Mouse (Mus musculus) heart, embryonic 11.5 days (tissue): ENCODE measurements around the gene Krtap27-1. TPM values are rescaled to one million over a fixed set of nuclear protein-coding genes. Genes with fewer than 3 reads are reported as not detected.

Source experiments
- ATAC-seq: fragments of 200-750 bp; cut with Nextera tagmentation; replicated peaks from 2 replicates; pipeline ENCODE4 v1.8.0; 2017; ENCODE audit warnings: moderate library complexity; ENCODE audit not compliant: insufficient number of reproducible peaks, low FRiP score, low TSS enrichment
- H3K27ac ChIP-seq: fragments of 300-500 bp; sonication (generic); 2 replicates; pipeline ENCODE4 v1.5.1; 2014; ENCODE audit warnings: mild to moderate bottlenecking, low read depth, low read length
- H3K27me3 ChIP-seq: fragments of 300-500 bp; sonication (generic); 2 replicates; pipeline ENCODE4 v1.6.1; 2014; ENCODE audit warnings: mild to moderate bottlenecking, low read length, mixed read lengths; ENCODE audit not compliant: control insufficient read depth, insufficient read depth
- H3K36me3 ChIP-seq: fragments of 300-500 bp; sonication (generic); 2 replicates; pipeline ENCODE4 v1.6.1; 2014; ENCODE audit warnings: mild to moderate bottlenecking, low read length, moderate library complexity, mixed read lengths; ENCODE audit not compliant: control insufficient read depth, insufficient read depth
- H3K4me1 ChIP-seq: fragments of 300-500 bp; sonication (generic); 2 replicates; pipeline ENCODE4 v1.6.1; 2014; ENCODE audit warnings: low read length; ENCODE audit not compliant: control insufficient read depth, insufficient read depth
- H3K4me2 ChIP-seq: fragments of 300-500 bp; sonication (generic); 2 replicates; pipeline ENCODE4 v1.6.1; 2014; ENCODE audit warnings: mild to moderate bottlenecking, moderate library complexity
- H3K4me3 ChIP-seq: fragments of 300-500 bp; sonication (generic); 2 replicates; pipeline ENCODE4 v1.5.1; 2014; ENCODE audit warnings: low read depth, low read length
- H3K9ac ChIP-seq: fragments of 300-500 bp; sonication (generic); 2 replicates; pipeline ENCODE4 v1.6.1; 2014; ENCODE audit warnings: mild to moderate bottlenecking, low read depth, low read length, moderate library complexity
- H3K9me3 ChIP-seq: fragments of 300-500 bp; sonication (generic); replicated peaks from 2 replicates; pipeline ENCODE4 v1.6.1; 2016; ENCODE audit warnings: low read length; ENCODE audit not compliant: control insufficient read depth
- WGBS: fragments of 180-500 bp; shearing (Covaris S2); extraction: QIAGEN DNeasy Blood & Tissue Kit; methylation state at CpG from one replicate; pipeline ENCODE4 v1.1.7; 2014; ENCODE audit not compliant: insufficient replicate concordance; 5-methylcytosine and 5-hydroxymethylcytosine counted together
- polyA plus RNA-seq: library from polyadenylated mRNA; unstranded; fragments of >200 nt; fragmentation: Nextera tagmentation; extraction: Ambion mirVana; gene quantifications from 2 replicates; pipeline ENCODE4 v1.2.1, GENCODE M21; 2014

Gene Krtap27-1
- polyA plus RNA-seq, 1 experiment from 2014 or later = not detected

- Histone ChIP-seq H3K9ac (no peak within 1 kb of the TSS), H3K4me3 (no peak within 1 kb of the TSS), H3K4me2 (no peak within 1 kb of the TSS), H3K27me3 (no peaks in the 10 kb centered on the region), H3K4me1 (no peaks in the 10 kb centered on the region), H3K27ac (no peak within 1 kb of the TSS), H3K36me3 (no peaks in the 10 kb centered on the region), H3K9me3 (no peaks in the 10 kb centered on the region)
- 78% methylated on average over 4 of the region's 4 CpGs for WGBS
- ATAC-seq = no peak
Measured at GRCm38 (mm10) chr16:88627566-88627965, 43.9 kb downstream of the Krtap27-1 start, which contains the start of gene 2310079G19Rik. Gene 2310079G19Rik, minus strand, starts transcription at chr16:88627666.

Other genes starting within 250 kb of the Krtap27-1 start
- not detected in 2 replicates for gene Cldn17, start 164.7 kb downstream of the Krtap27-1 start, polyA plus RNA-seq
- 0.21 TPM in 1 of 2 replicates, not detected in the other for gene Cldn8, start 108.5 kb downstream of the Krtap27-1 start, polyA plus RNA-seq
- gene Krtap24-1, start 59.4 kb downstream of the Krtap27-1 start, polyA plus RNA-seq = not detected in 2 replicates
- not detected in 2 replicates for gene 2310079G19Rik, start 44.0 kb downstream of the Krtap27-1 start, polyA plus RNA-seq
- gene Krtap26-1, start 23.9 kb downstream of the Krtap27-1 start, polyA plus RNA-seq = not detected in 2 replicates
- gene 2310061N02Rik, start 36.3 kb upstream of the Krtap27-1 start, polyA plus RNA-seq = not detected in 2 replicates
- not detected in 2 replicates for gene Krtap13-1, start 57.2 kb upstream of the Krtap27-1 start, polyA plus RNA-seq
- not detected in 2 replicates for gene Krtap13, start 80.0 kb upstream of the Krtap27-1 start, polyA plus RNA-seq
- not detected in 2 replicates for gene 2310034C09Rik, start 87.2 kb upstream of the Krtap27-1 start, polyA plus RNA-seq
- gene 2310057N15Rik, start 102.5 kb upstream of the Krtap27-1 start, polyA plus RNA-seq = not detected in 2 replicates
- not detected in 2 replicates for gene Gm5965, start 106.2 kb upstream of the Krtap27-1 start, polyA plus RNA-seq
- gene Gm20741, start 140.5 kb upstream of the Krtap27-1 start, polyA plus RNA-seq = not detected in 2 replicates
- gene Krtap15, start 148.5 kb upstream of the Krtap27-1 start, polyA plus RNA-seq = not detected in 2 replicates
- not detected in 2 replicates for gene Krtap14, start 154.5 kb upstream of the Krtap27-1 start, polyA plus RNA-seq
- gene Krtap19-1, start 197.7 kb upstream of the Krtap27-1 start, polyA plus RNA-seq = not detected in 2 replicates
- gene Krtap19-2, start 202.6 kb upstream of the Krtap27-1 start, polyA plus RNA-seq = not detected in 2 replicates
- not detected in 2 replicates for gene Krtap19-3, start 206.4 kb upstream of the Krtap27-1 start, polyA plus RNA-seq
- gene Krtap19-4, start 213.4 kb upstream of the Krtap27-1 start, polyA plus RNA-seq = not detected in 2 replicates
- gene Krtap19-5, start 224.8 kb upstream of the Krtap27-1 start, polyA plus RNA-seq = not detected in 2 replicates